Mouse (Mus musculus) cerebellum, adult 9-10 months (tissue): Measurements from ENCODE around the gene Ift172.
"Not testable (repeated sequence)": the region's sequence is repeated elsewhere in the genome, so short reads cannot be mapped to it uniquely, and the experiment has no call there.

Experiments
- DNase-seq: peaks from one replicate; pipeline ENCODE4 v3.0.0; 2022

The Ift172 gene

DNA sequence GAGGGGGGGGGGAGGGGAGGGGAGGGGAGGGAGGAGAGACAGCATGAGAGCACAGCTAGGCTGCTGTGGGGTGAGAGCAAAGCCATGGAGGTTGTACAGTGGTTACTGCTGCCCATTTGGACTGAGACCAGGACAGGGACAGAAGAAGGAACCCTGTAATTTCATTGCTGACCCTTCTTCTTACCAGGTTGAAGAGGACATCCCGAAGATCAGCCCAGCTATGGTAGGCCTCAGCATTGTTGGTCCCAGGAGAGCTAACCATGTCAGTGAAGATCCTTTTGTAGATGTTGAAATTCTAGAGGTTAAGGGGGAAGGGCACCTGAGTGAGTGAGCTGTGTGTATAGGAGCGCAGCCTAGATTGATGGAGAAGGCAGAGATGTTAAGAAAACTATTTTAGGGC lies 35.5 kb downstream of the Ift172 start:
- no peak for DNase-seq

DNA sequence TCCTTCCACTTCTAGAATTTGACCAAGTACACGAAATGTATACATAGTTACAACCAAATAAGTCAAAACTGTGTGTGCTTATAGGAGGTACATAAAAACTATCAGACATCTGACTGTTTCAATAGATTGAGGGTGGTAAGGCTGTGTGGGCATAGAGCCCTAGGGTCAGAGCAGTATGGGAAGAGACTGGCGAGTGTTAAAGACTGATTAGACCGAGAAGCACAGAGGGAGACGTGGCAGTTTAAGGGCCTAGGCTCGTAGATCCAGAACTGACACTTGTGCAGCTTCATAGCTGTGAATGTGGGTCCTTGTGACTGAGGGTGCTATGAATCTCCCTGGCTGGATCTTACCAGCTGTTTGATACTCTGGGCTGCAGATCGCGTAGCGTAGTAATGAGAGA lies 36.0 kb downstream of the Ift172 start:
- DNase-seq: no peak

DNA sequence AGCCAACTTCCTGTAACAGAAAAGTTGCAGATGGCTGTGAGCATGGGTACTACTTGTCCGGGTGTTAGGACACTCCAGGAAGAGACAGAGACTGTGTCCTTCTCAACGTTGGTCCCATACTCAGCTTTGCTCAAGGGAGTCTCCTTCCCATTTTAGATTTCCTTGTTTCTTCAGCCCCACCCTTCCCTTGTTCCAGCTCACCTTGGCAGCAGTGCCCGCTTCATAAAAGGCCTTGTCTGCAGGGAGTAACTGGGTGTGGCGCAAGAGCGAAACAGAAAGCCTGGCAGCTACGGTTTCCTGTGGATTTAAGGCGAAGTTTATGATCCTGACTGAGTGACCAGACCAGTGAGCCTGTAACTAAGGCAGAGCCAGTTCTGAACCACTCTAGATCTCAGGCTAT lies 36.5 kb downstream of the Ift172 start:
- DNase-seq: no peak

DNA sequence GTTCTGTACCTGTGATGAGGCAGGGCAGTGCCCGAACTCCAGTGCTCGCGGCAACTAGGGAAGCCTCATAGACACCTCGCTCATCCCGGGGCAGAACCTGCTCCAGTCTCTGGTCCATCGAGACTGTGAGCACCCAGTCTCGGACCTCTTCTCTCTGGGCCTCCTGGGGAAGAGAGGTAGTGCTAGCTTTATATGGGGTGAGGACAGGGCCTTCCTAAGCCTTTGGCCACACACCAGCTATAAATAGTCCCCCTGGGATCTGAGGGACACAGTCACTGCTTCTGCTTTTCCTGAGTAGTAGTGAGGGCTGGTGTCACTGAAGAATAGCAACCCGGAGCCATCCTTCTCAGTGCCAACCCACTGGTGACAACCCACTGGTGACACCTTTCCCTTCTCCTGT lies 37.1 kb downstream of the Ift172 start:
- DNase-seq: no peak

DNA sequence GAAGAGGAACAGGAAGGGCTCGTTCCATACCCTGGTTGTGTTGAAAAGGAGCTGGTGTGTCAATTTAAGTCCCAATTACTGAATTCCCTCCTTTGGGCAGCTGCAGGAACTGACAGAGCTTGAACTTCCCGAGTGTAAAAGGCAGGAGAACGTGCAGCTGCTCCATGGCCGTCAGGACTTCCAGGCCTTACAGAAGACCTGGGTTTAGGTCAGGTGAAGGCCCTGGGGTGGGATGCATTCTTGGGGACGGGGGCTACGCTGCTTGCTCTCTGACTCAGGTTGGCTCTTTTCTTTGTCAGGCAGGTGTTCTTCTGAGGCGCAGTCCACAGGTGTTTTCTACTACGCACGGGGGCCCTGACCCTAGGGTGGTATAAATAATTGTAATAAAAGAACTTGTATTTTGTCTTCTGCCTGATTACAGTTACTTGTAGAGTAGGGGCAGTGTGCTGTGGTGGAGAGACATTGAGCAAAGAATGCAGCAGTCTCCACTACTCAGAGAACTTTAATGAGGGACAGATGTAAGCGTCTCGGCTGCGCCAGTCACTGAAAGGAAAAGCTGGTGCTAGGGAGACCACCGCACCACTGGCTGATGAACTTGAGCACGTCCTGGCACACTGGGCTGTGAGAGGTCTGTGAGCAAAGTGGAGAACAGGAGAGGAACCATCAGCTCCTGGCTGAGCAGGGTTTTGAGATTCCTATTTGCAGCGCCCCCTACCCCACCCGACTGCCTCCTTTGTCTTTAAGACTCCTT lies 37.9 kb downstream of the Ift172 start:
- no peak for DNase-seq

DNA sequence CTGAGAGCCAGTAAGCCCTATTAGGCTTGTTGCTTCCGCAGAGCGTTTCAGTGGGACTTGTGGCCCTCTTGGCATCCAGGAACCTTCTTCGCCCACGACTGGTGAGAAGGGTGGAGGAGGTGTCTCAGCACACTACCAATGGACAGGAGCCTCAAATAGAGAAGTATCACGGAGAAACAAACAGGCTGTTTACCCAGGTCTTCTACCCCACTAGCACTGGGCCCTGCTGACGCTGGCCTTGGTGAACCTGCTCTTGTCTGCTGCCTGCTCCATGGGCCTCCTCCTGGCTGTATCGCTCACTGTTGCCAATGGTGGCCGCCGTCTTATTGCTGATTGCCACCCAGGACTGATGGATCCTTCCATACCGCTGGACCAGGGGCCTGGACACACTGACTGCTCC lies 38.8 kb downstream of the Ift172 start:
- DNase-seq: no peak

DNA sequence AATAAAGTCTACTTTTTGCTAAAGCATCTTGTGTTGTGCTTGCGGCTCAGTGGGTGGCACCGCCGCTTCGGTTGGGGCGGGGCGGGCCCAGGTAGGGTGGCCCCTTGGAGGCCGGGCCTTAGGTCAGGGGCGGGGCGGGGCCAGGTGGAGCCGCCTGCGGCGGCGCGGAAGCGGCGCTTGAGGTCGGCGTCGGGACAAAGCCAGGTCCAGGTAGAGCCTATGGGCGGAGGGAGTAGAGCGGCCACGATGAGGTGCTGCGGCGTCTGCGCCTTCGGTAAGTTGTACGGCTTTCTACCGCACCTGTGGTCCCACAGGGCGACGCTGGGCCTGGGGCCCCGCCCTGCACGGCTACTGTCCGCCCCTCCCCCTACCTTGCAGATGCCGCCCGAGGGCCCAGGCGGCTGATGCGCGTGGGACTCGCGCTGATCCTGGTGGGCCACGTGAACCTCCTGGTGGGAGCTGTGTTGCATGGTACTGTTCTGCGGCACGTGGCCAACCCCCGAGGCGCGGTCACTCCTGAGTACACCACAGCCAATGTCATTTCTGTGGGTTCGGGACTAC lies 39.3 kb downstream of the Ift172 start, which contains the start of gene Krtcap3:
TSS of gene Krtcap3 (plus strand) at position 151 of the 561 bp plus-strand sequence.
- peak; percentile 25 for DNase-seq

DNA sequence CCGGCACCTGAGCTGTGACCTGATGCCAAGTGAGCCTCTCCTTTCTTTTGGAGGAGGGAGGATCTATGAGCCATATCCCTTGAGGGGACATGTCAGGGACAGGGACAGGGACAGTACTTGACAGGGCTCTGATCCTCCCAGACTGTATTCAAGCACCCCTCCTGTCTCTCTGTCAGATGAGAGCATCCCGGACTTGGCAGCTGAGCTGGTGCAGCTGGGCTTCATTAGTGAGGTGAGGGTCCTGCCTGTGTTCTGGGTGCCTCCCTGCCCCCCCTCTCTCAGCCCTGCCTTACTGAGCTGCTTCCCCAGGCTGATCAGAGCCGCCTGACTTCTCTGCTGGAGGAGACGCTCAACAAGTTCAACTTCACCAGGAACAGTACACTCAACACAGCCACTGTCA lies 40.2 kb downstream of the Ift172 start:
- DNase-seq: no peak

DNA sequence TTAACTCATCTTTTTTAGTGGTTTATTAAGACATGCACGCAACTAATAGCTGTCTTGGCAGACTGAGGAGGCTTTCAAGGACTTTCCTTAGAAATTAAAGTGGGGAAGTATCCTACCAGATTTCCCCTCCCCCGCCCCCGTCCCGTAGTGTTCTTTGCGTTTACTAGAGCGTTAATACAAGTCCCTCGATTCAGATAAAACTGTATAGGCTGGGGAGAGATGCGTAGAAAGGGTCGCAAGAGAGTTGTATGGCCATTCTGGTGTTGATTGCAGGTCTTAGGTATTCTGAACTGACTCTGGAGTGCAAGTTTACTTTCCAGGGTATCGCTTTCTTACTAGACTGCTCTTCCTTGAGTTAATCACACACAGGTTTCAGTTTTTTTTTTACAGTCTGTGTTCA lies 48.7 kb downstream of the Ift172 start:
- no peak for DNase-seq

DNA sequence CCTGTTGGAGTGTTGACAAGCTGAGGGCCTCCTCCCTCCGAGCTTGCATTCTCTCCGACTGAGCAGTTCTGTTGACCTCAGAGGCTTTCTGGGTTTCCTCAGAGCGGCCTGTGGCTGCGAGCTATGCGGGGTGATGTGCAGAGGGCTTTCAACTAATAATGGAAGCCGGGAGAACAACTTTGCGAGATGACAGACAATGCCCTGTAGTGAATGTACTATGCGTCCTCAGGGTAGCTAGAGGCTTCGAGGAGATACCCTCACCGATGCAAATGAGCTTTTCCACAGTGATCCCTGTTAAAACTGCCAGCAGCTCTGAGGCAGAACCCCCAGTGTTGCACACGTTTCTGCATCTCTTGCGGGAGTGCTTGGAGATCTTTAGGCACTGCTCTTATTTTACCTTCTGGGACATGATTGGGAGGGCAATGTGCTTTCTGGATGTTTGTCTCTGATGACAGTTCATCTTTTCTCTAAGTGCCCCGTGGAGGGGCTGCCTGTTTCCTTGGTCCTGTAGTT lies 49.3 kb downstream of the Ift172 start:
- no peak for DNase-seq

DNA sequence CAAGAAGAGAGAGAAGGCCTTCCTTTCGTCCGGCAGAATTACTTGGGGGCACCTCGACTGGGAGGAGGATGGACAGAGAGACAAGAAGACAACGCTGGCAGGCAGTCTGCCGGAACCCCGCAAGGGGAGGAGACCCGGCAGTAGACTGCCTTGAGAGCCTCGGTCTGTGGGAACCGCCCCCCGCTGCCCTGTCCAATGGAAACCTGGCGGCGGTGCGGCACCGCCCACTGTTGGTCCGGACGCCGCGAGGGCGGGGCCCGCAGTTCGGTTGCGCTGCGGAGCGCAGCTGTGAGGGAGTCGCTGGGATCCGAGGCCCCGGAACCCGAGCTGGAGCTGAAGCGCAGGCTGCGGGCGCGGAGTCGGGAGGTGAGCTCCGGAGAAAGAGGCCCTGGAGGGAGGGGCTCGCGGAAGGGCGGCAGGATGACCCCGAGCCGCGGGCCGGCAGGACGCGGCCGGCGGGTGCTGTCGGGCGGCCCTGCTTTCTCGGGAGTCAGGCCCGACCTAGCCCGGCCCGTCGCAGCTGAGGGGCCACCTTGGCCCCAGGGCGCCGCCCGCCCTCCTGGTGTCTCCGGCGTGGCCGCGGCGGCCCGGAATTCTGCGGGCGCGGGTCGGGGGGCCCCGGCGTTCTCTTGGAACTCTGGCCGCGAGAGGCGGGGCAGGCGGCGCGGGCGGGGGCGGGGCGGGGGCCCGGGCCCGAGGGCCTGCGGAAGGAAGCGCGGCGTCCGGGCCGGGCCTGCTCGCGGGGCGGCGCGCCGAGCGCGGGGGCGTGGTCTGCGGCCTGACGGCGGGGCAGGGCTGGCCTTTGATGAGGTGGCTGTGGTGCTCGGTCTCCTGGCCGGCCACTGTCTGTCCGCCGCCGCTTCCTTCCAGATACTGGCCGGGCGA lies 50.0 kb downstream of the Ift172 start, which contains the start of the genes Nrbp1 and Gm9970:
TSS of gene Nrbp1 (plus strand) at position 228 of the 885 bp plus-strand sequence.
TSS of gene Gm9970 (minus strand) at position 596 of the 885 bp plus-strand sequence.
- peak; percentile 95 for DNase-seq

DNA sequence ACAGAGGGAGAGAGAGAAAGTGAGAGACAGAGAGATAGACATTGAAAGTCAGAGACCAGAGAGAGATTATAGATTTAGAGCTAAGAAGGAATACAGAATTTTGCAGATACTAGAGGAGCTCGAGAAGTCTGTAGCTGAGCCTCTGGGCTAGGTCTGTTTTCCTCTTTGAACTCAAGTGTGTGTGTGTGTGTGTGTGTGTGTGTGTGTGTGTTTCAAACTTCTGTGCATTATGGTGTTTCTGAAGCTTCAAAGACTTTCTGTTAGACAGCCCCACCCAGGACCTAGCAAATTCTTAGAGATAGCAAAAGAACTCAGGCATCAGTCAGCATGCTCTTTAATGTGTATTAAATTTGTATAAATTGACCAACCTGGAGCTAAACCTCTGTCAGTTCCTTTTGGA lies 64.3 kb downstream of the Ift172 start:
- DNase-seq: no peak

DNA sequence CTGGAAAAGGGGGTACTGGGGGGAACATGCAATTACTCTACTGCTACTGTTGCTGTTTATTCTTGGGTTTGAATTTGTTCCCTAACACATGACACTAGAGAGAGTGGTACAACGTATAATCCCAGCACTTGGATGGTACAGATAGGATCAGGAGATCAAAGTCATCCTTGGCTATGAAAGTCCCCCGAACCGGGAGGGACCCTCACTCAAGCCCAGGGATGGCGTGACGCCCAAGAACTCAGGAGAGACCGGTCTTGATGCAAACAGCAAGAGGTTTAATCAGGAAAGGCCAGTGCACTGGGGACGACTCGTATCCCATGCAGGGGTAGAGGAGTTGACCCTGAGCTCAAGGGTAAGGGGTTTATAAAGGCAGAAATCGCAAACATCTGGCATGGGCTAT lies 68.2 kb downstream of the Ift172 start:
- DNase-seq: peak; percentile 51

DNA sequence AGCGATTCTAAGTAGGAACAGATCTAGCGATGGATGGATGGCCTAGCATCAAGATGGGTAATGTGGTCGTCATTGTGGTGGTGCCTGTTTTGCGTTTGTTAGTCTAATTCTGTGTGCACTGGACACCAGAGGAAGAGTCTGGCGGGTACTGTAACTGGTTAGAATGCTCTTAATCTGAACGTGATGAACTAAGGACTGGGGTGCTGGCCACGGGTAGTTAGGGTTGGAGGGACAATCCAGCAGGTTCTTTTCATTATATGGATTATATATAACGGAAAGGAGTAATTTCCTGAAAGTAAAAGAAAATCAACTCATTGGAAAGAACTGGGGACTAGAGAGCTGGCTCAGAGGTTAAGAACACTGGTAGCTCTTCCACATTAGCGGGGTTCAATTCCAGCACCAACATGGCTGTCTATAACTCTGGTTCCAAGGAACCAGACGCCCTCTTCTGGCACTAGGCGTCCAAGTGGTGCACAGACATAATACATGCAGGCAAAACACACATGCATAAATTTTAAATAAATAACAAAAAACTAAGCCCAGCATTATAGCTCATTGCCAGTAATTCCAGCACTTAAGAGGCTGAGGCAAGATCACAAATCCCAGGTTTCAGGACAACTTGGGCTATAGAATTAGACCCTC lies 69.5 kb downstream of the Ift172 start:
- peak; percentile 49 for DNase-seq

DNA sequence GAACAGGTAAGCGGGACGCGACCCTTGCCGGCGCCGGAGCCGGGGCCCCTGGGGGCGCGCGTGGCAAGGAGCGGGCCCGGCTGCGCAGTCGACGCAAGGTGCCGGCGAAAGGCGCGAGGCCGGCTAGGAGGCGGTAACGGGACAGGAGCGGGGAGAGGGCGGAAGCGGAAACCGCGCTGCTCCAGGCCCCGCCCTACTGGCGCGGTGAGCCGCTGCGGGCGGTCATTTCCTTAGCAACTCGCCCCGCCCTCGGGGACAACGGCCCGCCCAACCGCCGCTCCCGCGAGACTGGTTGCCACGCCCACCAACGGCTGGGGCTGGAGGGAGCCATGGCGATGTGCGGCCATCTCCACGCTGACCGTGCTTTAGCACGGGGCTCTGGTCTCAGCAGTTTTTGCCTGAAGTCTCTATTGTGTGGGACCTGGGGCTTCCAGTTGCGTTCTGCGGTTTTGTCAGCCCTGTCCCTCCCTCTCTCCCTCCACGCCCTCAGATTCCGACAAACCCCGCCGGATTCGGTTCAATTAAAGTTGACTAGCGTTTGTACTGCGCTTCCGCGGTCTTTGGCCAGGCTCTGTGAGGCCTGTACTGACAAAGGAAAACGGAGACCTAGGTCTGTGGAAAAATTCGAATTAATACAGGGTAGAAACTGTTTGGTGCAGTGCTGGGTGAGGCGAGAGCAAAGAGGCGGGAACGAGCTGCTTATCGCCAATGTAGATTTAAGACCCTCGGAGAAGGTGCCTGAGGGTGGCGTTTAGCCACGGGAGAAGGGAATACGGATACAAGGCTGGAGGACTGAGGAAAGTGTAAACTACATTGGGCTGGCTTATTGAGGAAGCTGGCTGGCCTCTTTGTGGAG lies 70.2 kb downstream of the Ift172 start, which contains the start of gene Ppm1g:
TSS of gene Ppm1g (minus strand) at position 240 of the 856 bp plus-strand sequence.
- peak; percentile 93 for DNase-seq

DNA sequence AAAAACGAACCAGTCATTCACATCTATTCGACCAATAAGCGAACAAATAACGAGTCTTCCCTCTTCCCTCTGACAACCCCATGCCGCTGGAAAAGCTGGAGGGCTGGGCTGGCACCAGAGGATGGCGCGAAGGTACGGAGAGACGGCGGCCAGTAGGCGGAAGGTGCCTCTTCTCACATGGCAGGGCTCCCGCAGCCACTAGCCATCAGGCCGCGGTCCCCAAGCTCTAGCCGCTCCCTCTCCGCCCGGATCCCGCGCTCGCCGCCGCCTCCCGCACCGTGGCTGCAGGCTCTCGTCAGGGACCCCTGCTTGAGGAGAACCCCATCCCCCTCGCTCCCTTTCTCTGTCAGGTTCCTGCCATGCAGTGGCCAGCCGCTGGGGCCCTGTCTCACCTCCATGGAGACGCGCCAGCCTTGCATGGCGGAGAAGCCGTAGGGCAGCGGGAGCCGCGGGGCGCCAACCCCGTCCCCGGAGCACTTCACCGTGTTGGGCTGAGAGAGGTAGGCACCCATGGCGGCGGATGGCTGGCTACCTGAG lies 70.9 kb downstream of the Ift172 start:
- DNase-seq: no peak

DNA sequence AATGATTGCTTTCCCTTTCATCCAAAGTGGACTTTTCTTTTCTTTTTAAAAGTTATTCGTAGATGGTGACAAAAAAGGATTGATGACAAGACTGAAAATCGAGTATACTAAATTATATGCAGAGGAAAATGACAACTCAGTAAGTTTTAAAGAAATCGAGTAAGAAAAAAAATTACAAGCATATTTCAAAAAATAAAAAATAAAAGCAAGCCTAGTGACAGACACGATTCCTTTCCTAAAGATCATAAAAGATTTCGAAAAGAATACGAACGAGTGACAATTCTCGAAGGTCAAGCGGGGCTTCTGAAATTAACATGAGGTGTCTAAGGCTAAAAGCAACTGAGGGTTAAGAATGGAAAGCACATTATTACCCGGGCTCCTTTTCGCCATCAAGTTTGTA lies 71.4 kb downstream of the Ift172 start:
- DNase-seq: no peak

DNA sequence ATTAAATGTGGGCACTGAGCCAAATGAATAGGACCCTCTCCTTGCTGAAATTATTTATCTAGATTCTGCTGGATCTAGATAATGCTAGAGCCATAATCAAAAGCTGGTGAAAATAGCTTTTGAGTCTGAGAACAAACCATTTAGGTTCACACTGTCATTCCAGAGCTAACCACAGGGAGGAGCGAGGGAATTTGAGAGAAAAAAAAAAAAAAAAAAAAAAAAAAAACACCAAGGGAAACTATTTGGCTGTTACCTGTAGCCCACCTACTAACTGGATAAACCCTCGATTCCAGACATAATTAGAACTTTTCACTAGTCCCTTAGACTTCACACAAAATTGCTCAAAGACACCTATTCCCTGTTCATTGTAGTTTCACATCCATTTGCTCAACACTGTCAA lies 71.8 kb downstream of the Ift172 start:
- peak; percentile 32 for DNase-seq

DNA sequence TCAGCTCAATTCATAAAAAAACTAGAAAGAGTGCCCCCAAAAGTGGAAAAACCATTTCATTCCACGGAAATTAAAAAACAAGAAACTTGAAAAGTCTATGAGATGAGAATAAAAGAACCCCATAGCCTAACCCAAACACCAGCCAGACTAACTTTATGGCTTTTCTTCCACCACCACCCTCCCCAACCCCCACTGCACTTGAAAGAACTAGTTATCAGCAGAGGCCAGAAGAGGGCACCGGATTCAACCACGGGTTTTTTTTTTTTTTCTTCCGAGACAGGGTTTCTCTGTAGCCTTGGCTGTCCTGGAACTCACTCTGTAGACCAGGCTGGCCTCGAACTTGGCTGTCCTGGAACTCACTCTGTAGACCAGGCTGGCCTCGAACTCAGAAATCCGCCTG lies 72.6 kb downstream of the Ift172 start:
- no peak for DNase-seq

DNA sequence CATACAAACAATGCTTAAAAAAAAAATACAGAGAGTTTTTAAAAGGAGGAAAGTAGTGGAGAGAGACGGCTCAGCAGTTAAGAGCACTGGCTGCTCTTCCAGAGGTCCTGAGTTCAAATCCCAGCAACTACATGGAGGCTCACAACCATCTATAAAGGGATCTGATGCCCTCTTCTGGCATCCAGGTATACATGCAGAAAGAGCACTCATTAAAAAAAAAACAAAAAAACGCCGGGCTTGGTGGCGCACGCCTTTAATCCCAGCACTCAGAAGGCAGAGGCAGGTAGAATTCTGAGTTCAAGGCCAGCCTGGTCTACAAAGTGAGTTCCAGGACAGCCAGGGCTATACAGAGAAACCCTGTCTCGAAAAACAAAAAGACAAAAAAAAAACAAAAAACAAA lies 74.4 kb downstream of the Ift172 start:
- not testable (repeated sequence) for DNase-seq

DNA sequence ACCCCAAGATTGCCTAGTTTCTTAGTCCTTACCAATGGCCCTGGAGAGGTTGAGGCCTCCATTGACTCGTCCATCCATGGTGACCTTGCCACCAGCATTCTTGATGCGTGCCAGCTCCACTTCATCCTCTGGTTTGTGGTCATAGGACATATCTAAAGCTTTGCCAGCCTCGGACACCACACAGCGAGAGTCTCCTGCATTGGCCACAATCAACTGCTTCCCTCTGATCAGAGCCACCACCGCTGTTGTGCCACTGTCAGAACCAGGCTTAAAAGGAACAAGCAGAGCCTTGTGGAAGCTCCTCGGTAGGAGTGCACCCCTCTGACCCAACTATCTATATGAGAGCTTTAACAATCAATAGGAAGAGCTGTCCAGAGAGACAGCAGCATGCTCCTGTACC lies 86.5 kb downstream of the Ift172 start:
- DNase-seq: no peak

DNA sequence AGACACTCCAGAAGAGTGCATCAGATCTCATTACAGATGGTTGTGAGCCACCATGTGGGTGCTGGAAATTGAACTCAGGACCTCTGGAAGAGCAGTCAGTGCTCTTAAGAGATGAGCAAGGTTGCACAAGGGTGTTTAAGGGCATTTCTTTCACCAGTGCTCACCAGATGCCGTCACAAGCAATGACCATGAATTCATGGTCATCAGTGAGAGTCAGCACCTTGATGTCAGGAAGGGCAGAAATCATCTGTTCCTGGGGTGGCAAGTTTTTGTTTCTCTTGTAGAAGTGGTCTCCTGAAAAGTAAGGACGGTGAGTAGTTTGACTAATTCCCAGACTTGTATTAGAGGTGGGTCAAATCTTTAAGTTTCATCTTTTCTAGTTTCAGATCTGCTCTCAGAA lies 87.0 kb downstream of the Ift172 start:
- no peak for DNase-seq
